Mouse (Mus musculus) thymus, postnatal 10 days (tissue): ENCODE data around the gene Med27.

ENCODE experiments used
- DNase-seq, 2 experiments: peaks; one replicate each; pipeline ENCODE4 v3.0.0; 2021; ENCODE audit warnings: low spot score in 2 of 2

The Med27 gene

DNA sequence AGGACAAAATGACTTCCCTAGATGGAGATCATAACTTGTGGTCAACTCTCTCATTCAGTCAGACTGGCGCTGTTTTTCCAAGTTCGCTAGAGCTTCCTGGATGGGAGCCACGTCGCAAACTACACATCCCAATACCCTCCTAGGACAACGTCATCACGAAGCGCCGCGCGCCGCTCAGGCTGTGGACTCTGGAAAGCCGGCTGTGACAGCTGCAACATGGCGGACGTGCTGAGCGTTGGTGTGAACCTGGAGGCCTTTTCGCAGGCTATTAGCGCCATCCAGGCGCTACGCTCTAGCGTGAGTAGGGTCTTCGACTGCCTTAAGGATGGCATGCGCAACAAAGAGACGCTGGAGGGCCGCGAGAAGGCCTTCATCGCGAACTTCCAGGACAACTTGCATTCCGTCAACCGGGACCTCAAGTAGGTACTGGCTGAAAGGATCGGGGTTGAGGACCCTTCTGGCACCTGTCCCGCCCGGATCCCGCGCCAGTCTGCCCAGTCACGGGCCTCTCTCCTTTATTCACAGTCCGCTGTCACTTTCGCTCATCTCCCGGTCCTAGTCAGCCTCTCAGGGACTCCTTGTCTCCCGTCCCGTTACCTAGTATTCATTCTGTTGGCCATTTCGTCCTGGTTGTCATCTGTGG is at the start of gene Med27:
Gene Med27 (plus strand): TSS at position 191 of the 643 bp plus-strand sequence.
- peak; percentile 86 to 89 for DNase-seq

DNA sequence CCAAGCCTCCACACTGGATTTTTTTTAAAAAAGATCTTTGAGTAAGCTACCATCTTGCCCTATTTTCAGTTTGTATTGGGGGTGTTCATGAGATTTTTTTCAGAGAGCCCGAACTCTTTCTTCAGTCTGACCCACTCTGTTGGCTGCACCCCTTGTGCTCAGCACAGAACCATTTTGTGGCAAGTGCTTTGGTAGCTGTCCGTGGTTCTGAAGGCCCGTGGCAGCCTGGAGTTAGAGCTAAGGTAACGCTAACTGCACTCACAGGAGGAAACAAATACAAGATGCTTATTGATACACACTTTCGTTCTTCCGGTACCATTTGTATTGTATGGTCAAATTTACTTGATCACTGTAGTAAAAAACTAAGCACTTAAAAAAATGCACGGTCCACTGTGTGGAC is 36.7 kb upstream of the Med27 start:
- DNase-seq, result no peak

DNA sequence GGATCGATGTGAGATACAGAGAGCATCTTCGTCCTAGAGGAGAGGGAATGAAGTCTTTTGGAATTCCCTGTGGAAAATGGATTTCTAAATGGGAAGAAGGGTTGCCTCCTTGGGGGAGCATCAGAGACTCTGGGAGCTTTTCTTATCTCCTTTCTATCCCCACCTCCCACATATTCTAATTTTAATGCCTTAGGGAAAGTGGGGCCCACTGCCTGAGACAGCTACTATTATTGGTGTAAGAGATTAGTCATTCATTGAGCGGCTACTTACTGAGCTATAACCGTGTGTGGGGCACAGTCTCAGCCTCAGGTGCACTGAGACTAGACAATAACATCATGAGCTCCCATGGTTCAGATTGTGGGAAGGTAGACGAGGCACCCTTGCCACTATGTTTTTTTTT is 34.6 kb upstream of the Med27 start:
- DNase-seq, result no peak

DNA sequence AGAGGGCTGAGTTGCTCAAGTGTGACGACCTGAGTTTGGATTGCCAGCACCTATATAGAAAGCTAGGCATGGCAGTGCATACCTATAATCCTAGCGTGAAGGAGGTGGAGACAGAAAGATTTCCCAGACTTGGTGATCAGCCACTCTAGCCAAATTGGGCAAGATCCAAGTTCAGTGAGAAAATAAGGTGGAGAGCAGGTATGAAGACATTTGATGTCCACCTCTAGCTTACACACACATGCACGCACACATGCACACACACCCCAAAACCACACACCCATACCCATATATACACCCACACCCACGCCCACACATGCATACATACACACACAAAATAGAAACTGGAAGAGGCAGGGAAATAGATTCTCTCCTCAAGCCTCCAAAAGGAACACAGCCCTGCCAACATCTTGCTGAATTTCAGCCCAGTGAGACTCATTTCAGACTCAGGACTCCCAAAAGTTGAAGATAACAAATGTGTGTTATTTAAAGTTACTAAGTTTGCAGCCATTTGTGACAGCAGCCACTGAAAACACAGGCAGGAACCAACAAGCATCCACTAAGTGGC is 28.6 kb upstream of the Med27 start:
- DNase-seq, result no peak

DNA sequence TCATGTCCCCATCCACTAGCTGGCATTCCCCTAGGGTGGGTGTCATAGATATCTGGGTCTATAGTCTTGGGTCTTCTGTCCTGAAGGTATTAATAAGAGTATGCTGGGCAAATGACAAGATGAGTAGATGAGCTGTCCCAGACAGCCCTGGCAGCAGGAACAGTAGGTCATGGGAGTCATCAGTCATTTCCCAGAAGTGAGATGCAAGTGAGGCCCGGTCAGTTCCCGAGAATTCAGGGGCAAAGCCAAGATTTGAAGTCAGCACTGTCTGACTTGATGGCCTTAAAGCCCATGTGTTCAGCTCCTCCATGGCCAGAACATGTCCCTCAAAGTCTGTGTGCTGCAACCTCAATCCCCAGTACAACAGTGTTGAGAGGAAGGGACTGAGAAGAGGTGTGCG is 28.0 kb upstream of the Med27 start:
- no peak for DNase-seq

DNA sequence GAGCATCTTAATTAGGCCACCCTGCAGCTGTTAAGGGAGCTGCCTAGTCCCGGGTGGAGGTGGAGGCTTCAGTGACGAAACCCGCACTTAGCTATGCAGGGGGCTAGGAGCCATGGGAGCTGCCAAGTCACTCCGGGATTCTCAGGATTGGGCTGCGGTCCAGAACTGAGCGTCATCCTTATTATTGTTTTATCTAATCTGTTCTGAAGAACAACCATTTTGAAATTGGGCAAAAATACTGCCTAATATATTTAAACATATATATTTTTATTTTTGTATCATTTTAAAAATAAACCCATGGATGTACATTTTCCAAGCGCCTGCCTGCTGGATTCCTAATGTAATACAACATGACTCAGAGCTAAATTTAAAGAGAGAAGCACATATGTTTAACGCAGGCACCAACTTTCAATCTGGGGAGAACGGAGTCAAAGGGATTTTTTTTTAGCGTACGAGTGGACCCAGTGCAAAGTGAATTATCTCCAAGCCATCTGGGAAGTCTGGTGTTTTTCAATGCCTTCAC is 26.3 kb upstream of the Med27 start:
- DNase-seq, result no peak

DNA sequence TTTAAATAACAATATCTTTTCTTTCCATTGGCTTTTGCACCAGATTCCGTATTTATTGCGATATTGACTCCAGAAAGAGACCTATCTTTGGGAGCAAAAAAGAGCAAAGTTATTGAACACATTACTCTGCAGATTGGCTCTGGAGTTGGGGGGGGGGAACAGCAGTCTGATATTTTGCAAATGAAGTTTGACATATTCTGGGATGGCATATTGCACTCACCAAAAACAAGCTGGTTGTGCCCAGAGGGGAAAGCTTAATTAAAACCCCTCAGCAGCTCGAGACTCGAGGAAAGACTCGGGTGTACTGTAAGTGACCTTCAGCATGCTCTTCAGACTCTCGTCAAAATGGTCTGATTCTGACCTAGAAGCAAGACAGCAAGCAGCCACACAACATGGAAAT is 25.8 kb upstream of the Med27 start:
- DNase-seq, result no peak

DNA sequence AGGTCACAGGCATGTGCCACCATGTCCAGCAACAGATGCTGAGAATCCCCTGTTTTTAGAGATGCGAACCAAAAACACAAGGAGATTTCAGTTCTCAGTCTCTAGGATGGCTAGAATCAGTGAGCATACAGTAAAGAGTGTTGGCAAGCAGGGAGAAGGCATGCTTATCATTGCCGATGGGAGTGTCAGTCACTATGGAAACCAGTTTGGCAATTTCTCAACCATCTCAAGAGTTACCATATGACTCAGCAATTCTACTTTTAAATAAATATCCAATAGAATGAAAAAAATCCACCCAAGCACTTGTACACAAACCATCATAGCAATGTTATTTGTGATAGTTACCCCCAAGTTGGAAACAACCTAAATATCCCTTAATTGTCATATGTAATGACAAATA is 22.2 kb upstream of the Med27 start:
- DNase-seq, result no peak

DNA sequence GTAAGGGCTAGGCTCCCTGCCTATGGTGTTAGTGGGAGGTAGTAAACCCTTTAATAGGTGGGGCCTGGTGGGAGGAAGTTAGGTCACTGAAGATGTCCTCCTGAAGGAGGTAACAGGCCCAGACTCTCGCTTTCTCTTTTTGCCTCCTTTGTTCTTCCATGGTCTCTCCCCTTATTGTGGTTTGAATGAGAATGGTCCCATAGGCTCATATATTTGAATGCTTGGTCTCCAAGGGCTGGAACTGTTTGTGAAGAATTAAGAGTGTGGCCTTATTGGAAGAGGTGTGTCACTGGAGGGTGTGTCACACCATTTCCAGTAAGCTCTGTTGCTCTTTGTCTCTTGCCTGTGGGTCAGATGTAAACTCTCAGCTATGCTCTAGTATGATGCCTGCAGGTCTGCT is 16.1 kb upstream of the Med27 start:
- no peak for DNase-seq

DNA sequence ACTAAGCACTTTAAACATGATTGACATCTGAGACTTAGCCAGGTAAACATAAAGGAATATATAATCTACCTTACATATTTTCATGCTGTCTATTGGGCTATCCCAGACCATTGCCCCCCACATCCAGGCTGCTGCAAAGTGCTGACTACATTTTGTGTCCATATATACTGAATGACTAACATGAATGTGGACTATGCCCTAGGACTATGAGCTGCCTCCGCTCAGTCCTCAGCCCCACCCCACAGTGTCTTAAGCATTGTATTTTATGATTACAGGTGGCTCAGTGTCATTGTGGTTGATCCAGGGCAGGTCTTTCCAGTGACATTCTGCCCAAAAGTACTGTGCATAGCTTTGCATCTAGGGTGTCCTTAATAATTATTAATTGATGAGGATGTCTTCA is 8.2 kb upstream of the Med27 start:
- DNase-seq, result no peak

DNA sequence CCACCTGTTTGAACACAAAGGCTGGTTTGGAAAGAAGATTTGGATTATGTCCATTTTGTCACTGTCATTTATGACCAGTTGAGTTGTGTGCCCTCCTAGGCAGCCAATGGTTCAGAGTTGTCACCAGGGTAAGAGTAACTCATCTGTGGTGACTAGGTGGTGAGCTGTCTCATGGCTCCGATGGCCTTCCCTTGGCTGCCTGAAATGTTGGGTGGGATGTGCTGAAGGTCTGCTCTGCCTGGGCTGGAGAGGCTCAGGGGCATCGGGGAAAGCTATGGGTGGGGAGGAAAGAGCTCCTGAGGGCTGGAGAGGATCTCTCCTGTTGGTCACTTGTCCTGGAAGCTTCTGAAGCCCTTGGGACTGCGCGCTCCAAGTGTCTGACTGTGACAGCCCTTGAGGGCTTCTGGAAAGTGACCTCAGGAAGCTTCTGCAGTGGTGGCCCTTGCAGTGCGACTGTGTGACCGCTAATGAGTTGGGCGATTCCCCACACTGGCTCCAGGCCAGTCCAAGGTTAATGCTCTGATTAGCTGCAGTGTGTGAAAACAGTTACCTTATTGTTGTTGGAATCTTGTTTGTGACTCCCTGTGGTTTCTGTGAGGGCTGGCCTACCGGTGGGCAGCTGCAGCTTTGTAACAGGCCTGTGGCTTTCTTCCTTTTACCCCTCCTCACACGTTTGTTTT is 12.2 kb downstream of the Med27 start:
- no peak for DNase-seq

DNA sequence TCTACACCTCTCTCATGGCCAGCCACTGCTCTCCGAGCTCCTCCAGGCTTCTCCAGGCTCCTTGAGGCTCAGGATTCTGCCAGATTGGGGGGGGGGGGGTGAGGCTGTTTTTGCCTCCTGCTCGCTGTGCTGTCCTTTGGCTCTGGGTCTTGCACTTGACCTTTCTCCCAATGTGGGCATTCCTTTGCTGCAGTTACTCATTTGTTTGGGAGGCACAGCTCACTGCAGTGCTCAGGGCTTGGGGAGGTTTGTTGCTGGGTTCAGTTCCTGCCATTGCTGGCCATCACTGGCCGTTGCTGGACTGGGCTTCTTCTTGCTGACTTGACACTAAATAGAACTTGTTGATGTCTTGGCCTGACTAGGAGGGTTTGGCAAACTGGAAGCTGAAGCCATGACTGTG is 14.3 kb downstream of the Med27 start:
- DNase-seq, result no peak

DNA sequence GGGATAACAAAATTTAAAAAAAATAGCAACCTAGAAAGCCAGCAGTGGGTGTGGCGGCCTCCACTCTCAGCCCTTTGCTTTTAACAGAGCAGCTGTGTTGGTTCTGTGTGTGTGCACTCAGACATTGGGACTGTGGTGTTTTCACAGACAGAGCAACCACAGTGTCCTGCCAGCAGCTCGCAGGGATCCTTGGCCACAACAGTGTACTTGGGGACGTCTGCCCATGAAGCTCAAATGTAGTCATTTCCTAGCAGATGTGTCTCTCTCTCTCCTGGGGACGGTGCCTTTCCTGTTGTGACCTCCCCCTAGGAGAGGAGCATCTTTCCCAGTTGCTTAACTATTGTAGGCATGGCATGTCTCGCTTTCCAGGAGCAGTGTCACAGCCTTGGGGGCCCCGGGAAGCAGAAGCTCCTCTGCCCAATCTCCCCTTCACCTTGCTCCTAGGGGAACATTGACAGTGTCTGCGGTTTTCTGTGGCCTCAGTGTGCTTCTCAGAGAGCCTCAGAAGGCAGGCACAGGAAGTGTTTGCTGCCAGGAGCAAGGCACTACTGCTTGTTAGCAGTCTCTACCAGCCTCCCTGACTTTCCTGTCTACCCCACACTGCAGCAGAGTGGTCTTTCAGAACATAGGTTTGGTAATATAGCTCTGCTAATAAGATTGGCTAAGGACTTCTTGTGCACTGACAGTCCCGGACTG is 18.5 kb downstream of the Med27 start:
- peak; percentile 7 to 34 for DNase-seq

DNA sequence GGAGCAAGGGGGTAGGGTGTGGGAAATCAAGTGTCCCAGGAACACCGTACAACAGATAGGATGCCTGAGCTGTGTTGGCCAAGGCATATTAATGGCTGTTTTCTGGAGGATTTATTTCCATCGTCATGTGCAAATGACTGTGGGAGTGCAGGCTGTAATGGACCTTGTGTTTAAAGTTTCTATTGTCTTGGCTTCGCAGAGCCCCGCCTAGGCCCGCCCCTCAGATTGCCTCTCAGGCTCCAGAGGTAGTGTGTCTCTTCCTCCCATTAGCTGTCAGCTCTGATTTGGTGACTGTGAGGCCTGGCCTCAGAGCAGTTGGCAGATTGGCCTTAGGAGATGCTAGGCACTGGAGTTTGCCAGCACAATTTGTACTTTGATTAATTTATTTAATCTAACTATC is 22.1 kb downstream of the Med27 start:
- DNase-seq, result no peak

DNA sequence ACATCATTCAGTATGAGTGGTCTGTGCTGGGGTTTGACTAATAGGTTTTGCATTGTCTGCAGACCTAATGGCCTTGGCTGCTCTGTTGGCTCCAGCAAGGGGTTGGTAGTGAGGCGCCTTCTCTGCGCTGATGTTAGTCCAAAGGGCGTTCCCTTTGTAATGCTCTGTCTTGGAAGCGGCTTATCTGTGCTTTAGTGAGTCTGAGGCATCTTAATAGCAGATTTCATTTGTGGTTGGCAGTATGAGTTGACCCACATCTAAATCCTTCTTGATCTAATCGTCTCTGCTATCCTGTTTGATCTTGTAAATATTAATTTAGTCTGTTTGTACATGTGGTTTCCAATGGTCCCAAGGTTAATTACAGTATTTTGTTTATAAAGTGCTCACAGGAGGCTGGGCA is 25.6 kb downstream of the Med27 start:
- no peak for DNase-seq

DNA sequence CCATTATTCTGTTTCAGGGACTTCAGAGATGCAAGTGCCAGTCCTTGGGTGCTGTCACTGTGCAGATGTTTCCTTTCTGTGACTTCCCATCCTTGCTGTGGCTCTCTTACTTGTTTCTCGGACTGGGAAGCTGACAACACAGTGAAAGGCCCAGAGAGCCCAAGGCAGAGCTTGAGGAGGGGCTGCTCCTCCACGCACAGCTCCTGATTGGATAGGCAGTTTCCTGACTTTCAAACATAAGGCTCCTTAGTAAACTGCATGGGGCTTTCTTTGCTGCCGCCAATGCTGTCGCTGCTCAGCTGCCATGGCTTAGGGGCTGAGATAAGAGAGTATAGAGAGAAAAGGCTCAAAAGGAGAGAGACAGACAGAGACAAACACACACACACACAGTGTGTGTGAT is 35.1 kb downstream of the Med27 start:
- DNase-seq, result no peak

DNA sequence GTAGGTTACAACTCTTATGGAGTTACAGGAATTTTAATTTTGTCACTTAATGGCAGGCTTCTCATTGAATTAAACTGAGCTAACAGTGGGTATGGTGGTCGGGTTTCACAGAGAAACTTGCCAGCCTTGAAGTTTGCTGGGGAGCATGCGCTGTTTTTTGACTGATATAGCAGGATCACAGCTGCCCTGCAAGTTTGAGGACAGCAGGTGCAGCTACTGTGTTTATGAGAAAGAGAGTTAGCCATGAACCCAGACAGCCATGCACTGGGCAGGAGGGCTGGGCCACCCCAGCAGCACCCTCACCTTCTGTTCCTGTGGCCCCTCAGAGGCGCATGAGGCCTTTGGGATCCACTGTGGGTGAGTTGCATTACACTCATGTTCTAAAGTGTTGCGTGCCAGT is 36.0 kb downstream of the Med27 start:
- no peak for DNase-seq

DNA sequence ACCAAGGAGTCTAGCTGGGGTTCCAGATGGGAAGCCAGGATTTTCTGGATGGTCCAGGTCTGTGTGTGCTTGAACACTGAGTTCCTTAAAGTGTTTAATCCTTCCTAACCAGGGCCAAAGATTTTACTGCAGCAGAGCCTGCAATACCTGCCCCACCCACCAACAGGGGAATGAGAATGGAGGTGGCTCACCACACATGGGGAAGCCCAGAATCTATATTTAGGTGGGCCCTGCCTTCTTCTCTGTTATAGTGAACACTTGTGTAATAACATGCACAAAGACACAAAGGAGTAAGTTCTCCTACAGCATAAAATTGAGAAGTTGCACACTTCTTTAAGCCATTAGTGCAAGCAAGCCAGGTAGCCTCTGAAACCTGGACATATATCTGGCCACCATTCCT is 36.5 kb downstream of the Med27 start:
- DNase-seq, result no peak

DNA sequence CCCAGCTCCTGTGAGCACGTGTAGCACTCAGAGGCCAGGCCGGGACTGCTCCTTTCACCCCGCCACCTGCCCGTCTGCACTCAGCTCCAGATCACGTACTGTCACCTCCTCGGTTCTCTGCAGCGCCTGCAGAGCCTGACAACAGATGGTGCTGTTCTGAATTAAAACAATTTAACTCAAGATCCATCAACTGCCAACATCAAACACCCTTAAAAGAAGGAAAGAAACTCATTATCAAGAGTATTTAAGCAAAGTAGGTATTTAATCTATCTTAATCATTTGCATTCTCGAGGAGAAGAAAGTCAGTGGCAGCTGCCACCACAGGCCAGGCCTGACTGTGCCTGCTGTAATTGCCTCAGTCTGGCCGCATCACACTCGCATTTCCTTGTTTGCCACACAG is 38.8 kb downstream of the Med27 start:
- no peak for DNase-seq

DNA sequence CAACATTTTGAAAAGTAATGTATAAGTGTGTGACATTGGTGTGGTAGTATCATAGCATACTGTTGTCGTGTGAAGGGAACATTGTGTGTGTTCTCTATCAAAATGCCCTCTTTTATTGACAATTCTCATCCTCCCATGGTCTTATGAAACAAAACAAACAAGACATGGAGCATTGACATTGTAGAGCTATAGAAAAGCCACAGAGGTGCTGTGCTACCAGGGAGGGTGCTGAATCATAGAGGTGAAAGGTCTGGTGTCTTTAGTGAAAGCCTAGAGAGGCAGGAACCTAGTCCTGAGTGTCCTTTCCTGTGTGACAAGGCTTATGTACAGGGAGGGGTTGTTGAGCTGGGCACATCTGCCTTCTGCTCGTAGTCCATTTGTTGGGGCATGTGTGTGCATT is 40.6 kb downstream of the Med27 start:
- no peak for DNase-seq

DNA sequence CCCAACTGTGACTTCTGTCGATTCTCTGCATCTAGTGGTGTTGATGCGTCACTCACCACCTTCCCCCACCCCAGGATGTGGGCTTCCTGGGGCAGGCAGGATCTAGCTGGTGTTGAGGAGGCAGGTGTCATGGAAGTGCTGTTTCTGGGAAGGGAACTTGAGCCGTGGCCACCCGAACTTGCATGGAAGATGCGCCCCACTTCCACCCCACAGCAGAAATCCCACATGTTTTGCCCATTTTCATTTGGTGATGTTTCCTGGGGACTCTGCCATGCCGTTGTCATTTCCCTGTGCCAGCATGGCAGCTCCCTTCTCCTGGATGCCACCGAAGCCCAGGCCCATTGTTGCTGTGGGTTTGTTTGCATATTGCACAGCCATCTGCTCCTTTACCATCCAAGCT is 42.3 kb downstream of the Med27 start:
- DNase-seq, result peak in 1 of 2 experiments; percentile 7

DNA sequence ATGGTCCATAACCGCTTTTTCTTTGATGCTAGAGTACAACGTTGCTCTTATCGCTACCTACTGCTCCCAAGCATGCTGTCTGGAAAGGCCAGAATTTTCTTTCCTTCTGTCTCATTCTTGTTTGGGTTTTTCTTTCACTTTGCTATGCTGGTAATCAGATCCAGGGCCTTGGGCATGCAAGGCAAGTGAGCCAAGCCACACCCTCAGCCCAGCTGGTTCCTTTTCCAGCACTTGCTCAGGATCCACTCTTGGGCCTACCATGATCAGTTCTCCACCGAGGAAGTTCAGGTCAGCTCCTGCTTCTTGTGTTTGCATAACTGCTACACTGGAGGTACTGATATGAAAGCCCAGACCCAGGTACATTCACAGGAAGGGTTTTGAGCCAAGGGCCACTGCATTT is 44.5 kb downstream of the Med27 start:
- DNase-seq, result no peak

DNA sequence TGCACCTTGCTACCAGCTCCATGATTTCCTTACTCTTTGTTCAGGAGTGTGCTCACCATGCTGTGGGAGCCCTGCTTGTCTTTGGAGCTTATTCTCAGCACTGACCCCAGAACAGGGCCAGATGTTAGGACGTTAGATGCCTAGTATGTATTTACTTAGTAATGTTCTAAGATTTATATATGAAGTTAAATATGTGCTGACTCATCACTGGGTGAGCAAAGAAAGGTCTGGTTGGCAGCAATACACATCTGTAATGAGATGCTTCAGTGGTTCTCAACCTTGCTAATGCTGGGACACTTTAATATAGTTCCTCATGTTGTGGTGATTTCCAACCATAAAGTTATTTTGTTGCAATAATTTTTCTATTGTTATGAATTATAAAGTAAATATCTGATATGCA is 45.4 kb downstream of the Med27 start:
- no peak for DNase-seq
